Mouse (Mus musculus) skeletal muscle tissue, adult 2 months (tissue): ENCODE measurements around the gene R3hdm2.

ENCODE experiments used
- DNase-seq: peaks from one replicate; pipeline ENCODE4 v3.0.0-alpha.2; 2012; ENCODE audit warnings: low read depth, low spot score

Gene R3hdm2

GRCm38 (mm10) chr10:127380251-127380691 is at the start of gene R3hdm2:
TSS of gene R3hdm2 (plus strand) at chr10:127380327.
- DNase-seq, result peak; percentile 86

GRCm38 (mm10) chr10:127332211-127332874 is 47.8 kb upstream of the R3hdm2 start:
- DNase-seq, result no peak

- DNase-seq, result no peak
These were observed 47.0 kb upstream of the R3hdm2 start for GRCm38 (mm10) chr10:127333152-127333551.

GRCm38 (mm10) chr10:127335271-127335670 is 44.9 kb upstream of the R3hdm2 start:
- no peak for DNase-seq

GRCm38 (mm10) chr10:127336952-127337351 is 43.2 kb upstream of the R3hdm2 start:
- no peak for DNase-seq

- no peak for DNase-seq
These were observed 42.5 kb upstream of the R3hdm2 start for GRCm38 (mm10) chr10:127337536-127338099.

- peak; percentile 85 for DNase-seq
These were observed 41.0 kb upstream of the R3hdm2 start for GRCm38 (mm10) chr10:127338930-127339682.

GRCm38 (mm10) chr10:127339683-127340576 is 40.2 kb upstream of the R3hdm2 start:
- DNase-seq, result peak; percentile 44

GRCm38 (mm10) chr10:127340577-127341359 is 39.4 kb upstream of the R3hdm2 start:
- DNase-seq, result no peak

- DNase-seq, result no peak
These were observed 38.8 kb upstream of the R3hdm2 start for GRCm38 (mm10) chr10:127341360-127341690.

- peak; percentile 76 for DNase-seq
These were observed 38.1 kb upstream of the R3hdm2 start, which contains the start of gene Gli1 for GRCm38 (mm10) chr10:127341891-127342639. TSS of gene Gli1 (minus strand) at chr10:127341974.

GRCm38 (mm10) chr10:127343029-127343428 is 37.1 kb upstream of the R3hdm2 start:
- DNase-seq, result no peak

GRCm38 (mm10) chr10:127346173-127346572 is 34.0 kb upstream of the R3hdm2 start:
- no peak for DNase-seq

GRCm38 (mm10) chr10:127348957-127349356 is 31.2 kb upstream of the R3hdm2 start:
- DNase-seq, result no peak

- DNase-seq, result no peak
These were observed 30.3 kb upstream of the R3hdm2 start for GRCm38 (mm10) chr10:127349810-127350209.

GRCm38 (mm10) chr10:127350594-127351284 is 29.4 kb upstream of the R3hdm2 start:
- DNase-seq, result peak; percentile 28

- no peak for DNase-seq
These were observed 28.9 kb upstream of the R3hdm2 start for GRCm38 (mm10) chr10:127351285-127351595.

GRCm38 (mm10) chr10:127351719-127352118 is 28.4 kb upstream of the R3hdm2 start:
- DNase-seq, result no peak

- DNase-seq, result no peak
These were observed 27.9 kb upstream of the R3hdm2 start for GRCm38 (mm10) chr10:127352187-127352586.

GRCm38 (mm10) chr10:127352766-127353165 is 27.4 kb upstream of the R3hdm2 start:
- DNase-seq, result no peak
